Mouse (Mus musculus) embryonic facial prominence, embryonic 13.5 days (tissue): ENCODE data around the gene Mrgprf. TPM values are rescaled to one million over a fixed set of nuclear protein-coding genes. Genes with fewer than 3 reads are reported as not detected.

Source experiments
- ATAC-seq: fragments of 200-750 bp; cut with Nextera tagmentation; 2 replicates; pipeline ENCODE4 v1.8.0; 2017; ENCODE audit warnings: low read depth; ENCODE audit not compliant: insufficient number of reproducible peaks, insufficient read depth, low FRiP score, low TSS enrichment
- H3K27ac ChIP-seq: fragments of 300-500 bp; sonication (generic); 2 replicates; pipeline ENCODE4 v1.5.1; 2015; ENCODE audit warnings: moderate library complexity, mild to moderate bottlenecking, inconsistent platforms
- H3K27me3 ChIP-seq: fragments of 300-500 bp; sonication (generic); 2 replicates; pipeline ENCODE4 v1.6.1; 2015; ENCODE audit warnings: mild to moderate bottlenecking, inconsistent platforms
- H3K36me3 ChIP-seq: fragments of 300-500 bp; sonication (generic); 2 replicates; pipeline ENCODE4 v1.6.1; 2015; ENCODE audit warnings: mild to moderate bottlenecking, inconsistent platforms
- H3K4me1 ChIP-seq: fragments of 300-500 bp; sonication (generic); 2 replicates; pipeline ENCODE4 v1.6.1; 2015; ENCODE audit warnings: inconsistent platforms
- H3K4me2 ChIP-seq: fragments of 300-500 bp; sonication (generic); 2 replicates; pipeline ENCODE4 v1.6.1; 2015; ENCODE audit warnings: moderate library complexity, mild to moderate bottlenecking, inconsistent platforms
- H3K4me3 ChIP-seq: fragments of 300-500 bp; sonication (generic); 2 replicates; pipeline ENCODE4 v1.5.1; 2015; ENCODE audit warnings: mild to moderate bottlenecking, inconsistent platforms
- H3K9ac ChIP-seq: fragments of 300-500 bp; sonication (generic); 2 replicates; pipeline ENCODE4 v1.6.1; 2015; ENCODE audit warnings: mild to moderate bottlenecking, inconsistent platforms
- H3K9me3 ChIP-seq: fragments of 300-500 bp; sonication (generic); 2 replicates; pipeline ENCODE4 v1.6.1; 2016; ENCODE audit warnings: inconsistent platforms
- WGBS: fragments of 180-500 bp; shearing (Covaris S2); methylation state at CpG from one replicate; pipeline ENCODE4 v1.1.7; 2015; ENCODE audit warnings: mixed read lengths; 5-methylcytosine and 5-hydroxymethylcytosine counted together
- polyA plus RNA-seq: library from polyadenylated mRNA; unstranded; fragments of >200 nt; fragmentation: Nextera tagmentation; extraction: Ambion mirVana; gene quantifications from 2 replicates; pipeline ENCODE4 v1.2.1, GENCODE M21; 2015

The Mrgprf gene
- polyA plus RNA-seq, 1 experiment from 2014 or later: 1.5 TPM

GRCm38 (mm10) chr7:145340248-145340904 lies 39.7 kb downstream of the Mrgprf start:
- no peak overlapping the region for H3K4me2 ChIP-seq
- H3K27ac ChIP-seq: no peak overlapping the region
- no peak overlapping the region for H3K9ac ChIP-seq
- no peak for ATAC-seq
- no peak overlapping the region for H3K4me3 ChIP-seq
- no peaks in the 10 kb centered on the region for H3K9me3 ChIP-seq
- WGBS: 83% methylated on average over 5 of the region's 5 CpGs
- H3K4me1 ChIP-seq: no peaks in the 10 kb centered on the region
- H3K36me3 ChIP-seq: no peaks in the 10 kb centered on the region
- no peaks in the 10 kb centered on the region for H3K27me3 ChIP-seq

Other genes starting within 250 kb of the Mrgprf start
- gene 1810010D01Rik, start 92.7 kb upstream of the Mrgprf start, polyA plus RNA-seq: 0.44 and 0.84 TPM in 2 replicates
- gene Tpcn2, start 16.8 kb upstream of the Mrgprf start, polyA plus RNA-seq: 13.6 and 14.7 TPM in 2 replicates
- not detected in 2 replicates for gene Mrgprd, start 14.0 kb downstream of the Mrgprf start, polyA plus RNA-seq